Mouse (Mus musculus) erythroid progenitor cell, adult 5-6 weeks (primary cell): ENCODE measurements around the gene Acat2. TPM values are rescaled to one million over a fixed set of nuclear protein-coding genes. Genes with fewer than 3 reads are reported as not detected.
A peak's percentile ranks its signal among the peaks of the same experiment; 100 is the strongest.
"Not testable (repeated sequence)": the region's sequence is repeated elsewhere in the genome, so short reads cannot be mapped to it uniquely, and the experiment has no call there.

Source experiments
- ATAC-seq: replicated peaks from 2 replicates; pipeline ENCODE4 v1.8.0; 2016; ENCODE audit warnings: moderate number of reproducible peaks, mild to moderate bottlenecking, moderate TSS enrichment, inconsistent platforms; ENCODE audit not compliant: poor library complexity, low FRiP score, severe bottlenecking
- total RNA-seq, 2 experiments: library from RNA; stranded (forward) in 1 of 2; stranded (reverse) in 1 of 2; fragments of 150-400 nt in 1 of 2; fragments of 186-747, 209-891 nt in 1 of 2; gene quantifications; 2 replicates each; pipeline versions ENCODE4 v1.2.3 to v1.2.4; 2015 to 2017; ENCODE audit warnings: low replicate concordance in 2 of 2

The Acat2 gene
- total RNA-seq (2015; ENCODE audit: low replicate concordance) (3.2 and 17.2 TPM in 2 replicates), total RNA-seq (2017; ENCODE audit: low replicate concordance) (3.9 and 7.3 TPM in 2 replicates)

- peak; percentile 97 for ATAC-seq
Measured at GRCm38 (mm10) chr17:12960331-12960873, at the start of gene Acat2. TSS of gene Acat2 (minus strand) at chr17:12960747.

- peak; percentile 53 for ATAC-seq
Measured at GRCm38 (mm10) chr17:13009887-13010286, 49.3 kb upstream of the Acat2 start.

GRCm38 (mm10) chr17:13008528-13008927 lies 48.0 kb upstream of the Acat2 start:
- no peak for ATAC-seq

DNA sequence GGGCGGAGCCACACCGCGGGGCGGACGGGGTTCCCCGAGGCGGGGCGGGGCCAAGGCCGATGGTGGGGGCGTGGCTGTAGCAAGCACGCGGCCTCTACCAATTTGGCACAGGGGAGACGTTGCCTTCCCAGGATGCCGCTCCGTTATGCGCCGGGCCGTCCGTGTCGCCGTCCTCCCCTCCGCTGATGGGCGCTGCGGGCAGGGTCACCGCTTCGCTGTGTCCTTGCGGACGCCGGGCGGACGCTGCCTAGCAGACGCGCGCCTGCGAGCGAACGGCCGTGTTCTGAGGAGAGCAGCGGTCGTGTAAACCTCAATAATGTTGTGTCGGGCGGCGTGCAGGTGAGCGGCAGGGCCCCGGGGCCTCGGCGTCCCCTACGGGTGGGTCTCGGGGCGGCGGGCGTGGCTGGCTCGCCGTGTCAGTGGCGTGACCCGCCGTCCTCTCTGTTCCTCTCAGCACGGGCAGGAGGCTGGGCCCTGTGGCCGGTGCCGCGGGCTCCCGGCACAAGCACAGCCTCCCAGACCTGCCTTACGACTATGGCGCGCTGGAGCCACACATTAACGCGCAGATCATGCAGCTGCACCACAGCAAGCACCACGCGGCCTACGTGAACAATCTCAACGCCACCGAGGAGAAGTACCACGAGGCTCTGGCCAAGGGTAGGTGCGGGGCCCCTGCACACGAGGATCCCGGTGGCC lies 47.3 kb upstream of the Acat2 start:
- peak; percentile 97 for ATAC-seq

DNA sequence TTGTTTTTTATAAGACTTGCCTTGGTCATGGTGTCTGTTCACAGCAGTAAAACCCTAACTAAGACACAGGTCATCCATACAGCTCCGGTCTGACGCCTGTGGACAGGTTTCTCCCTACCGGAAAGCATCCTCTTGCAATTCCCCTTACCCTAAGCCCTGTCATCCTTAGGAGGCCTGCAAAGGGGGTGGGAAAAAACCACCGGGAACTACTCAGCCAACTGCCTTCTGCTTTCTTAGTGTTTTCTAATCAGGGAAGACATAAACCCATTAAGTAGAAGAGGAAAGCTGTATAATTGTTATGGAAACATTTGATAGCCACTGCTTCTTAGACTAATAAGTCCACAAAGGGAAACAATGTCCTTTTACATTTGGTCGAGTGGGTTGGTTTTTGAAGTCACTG lies 46.4 kb upstream of the Acat2 start:
- no peak for ATAC-seq

DNA sequence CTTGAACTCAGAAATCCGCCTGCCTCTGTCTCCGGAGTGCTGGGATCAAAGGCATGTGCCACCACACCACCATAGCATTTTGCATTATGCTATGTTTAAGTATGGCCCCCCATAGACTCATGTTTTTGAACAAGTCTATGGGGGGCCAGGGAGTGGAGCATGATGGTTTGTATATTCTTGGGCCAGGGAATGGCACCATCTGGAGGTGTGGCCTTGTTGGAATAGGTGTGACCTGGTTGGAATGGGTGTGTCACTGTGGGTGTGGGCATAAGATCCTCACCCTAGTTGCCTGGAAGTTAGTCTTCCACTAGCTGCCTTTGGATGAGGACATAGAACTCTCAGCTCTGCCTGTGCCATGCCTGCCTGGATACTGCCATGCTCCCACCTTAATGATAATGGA lies 46.0 kb upstream of the Acat2 start, which contains the start of gene Sod2:
Sod2 (plus strand) TSS at position 301 of the 400 bp plus-strand sequence.
- not testable (repeated sequence) for ATAC-seq

DNA sequence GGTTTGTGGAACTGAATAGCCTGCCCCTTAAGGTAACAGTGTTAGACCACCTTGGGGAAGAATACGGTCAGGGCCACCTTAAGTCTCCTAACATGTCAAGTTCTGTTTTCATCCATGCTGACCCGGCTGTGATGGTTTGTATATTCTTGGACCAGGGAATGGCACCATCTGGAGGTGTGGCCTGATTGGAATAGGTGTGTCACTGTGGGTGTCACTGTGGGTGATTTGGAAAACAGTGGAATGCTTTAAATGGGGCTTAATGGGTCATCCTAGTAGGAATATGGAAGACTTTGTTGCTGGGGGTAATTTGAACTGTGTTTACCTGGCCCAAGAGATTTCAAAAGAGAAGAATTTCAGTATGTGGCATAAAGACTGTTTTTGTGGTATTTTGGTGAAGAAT lies 43.9 kb upstream of the Acat2 start:
- ATAC-seq, result not testable (repeated sequence)

DNA sequence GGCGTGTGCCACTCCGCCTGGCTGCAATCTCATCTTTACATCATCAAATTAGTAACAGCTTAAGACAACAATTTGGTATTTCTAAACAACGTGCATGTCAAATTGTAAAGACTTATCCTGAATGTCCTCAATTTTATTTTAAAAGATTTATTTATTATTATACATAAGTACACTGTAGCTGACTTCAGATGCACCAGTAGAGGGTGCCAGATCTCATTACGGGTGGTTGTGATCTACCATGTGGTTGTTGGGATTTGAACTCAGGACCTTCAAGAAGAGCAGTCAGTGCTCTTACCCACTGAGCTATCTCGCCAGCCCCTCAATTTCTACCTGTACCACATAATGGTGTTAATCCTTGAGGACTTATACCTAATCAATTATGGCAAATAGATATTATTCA lies 41.7 kb upstream of the Acat2 start:
- not testable (repeated sequence) for ATAC-seq

- ATAC-seq, result no peak
Measured at GRCm38 (mm10) chr17:12999069-12999468, 38.5 kb upstream of the Acat2 start.

GRCm38 (mm10) chr17:12997890-12998289 lies 37.3 kb upstream of the Acat2 start:
- no peak for ATAC-seq

DNA sequence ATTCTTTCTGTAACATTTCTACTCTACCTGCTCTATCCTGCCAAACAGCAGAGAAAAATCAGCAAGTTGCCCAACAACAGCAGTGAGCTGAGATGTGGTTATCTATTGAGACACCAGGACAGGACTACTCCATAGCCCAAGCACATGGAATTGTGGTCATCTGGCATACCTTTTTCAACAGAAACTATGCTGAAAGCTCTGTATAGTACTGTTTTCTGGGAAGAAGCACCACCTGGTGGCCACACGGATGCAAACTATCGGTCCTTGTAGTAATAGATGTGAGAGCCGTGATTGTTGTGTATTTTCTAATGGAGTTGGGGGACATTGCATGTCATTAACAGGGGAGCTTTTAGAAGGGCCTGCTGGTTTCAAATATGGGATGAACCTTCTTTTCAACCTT lies 35.8 kb upstream of the Acat2 start:
- no peak for ATAC-seq

DNA sequence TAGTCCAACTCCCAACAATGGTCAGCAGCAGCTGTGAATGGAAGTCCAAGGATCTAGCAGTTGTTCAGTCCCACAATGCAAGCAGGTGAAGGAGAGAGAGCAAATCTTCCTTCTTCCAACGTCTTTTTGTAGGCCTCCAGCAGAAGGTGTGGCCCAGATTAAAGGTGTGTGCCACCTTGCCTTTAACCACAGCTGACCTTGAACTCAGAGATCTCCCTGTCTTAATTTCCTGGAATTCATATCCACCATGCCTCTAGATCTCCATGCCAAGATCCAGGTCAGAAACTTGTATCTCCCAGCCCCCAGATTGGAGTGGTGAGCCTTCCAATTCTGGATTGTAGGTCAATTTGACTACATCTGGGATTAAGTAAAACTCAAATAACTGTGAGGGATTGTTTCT lies 33.5 kb upstream of the Acat2 start, which contains the start of gene Wtap:
Wtap (minus strand) TSS at position 101 of the 400 bp plus-strand sequence.
- no peak for ATAC-seq

DNA sequence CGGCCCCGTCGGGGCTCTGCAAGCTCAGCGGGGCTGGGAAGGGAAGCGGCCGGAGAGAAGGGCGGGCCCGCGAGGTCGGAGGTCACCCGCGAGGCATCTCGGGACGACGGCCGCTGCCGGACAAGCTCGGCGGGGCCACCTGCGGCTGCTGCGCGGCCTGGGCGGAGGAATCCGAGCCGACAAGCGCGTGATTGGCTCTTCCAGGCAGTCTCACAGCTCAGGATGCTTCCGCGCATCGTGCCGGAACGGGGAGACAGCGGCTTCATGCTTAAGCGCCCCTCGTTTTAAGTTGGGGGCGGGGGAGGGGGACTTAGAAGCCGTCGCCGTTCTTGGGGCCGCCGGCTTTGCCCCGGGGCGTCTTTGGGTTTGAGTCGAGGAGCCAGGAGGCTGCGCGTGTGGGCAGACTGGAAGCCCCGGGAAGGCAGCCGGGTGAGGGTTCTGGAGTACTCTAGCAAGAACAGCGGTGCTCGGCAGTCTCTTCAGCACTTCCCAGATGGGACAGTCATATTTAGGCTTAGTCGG lies 32.0 kb upstream of the Acat2 start:
- peak; percentile 92 for ATAC-seq

DNA sequence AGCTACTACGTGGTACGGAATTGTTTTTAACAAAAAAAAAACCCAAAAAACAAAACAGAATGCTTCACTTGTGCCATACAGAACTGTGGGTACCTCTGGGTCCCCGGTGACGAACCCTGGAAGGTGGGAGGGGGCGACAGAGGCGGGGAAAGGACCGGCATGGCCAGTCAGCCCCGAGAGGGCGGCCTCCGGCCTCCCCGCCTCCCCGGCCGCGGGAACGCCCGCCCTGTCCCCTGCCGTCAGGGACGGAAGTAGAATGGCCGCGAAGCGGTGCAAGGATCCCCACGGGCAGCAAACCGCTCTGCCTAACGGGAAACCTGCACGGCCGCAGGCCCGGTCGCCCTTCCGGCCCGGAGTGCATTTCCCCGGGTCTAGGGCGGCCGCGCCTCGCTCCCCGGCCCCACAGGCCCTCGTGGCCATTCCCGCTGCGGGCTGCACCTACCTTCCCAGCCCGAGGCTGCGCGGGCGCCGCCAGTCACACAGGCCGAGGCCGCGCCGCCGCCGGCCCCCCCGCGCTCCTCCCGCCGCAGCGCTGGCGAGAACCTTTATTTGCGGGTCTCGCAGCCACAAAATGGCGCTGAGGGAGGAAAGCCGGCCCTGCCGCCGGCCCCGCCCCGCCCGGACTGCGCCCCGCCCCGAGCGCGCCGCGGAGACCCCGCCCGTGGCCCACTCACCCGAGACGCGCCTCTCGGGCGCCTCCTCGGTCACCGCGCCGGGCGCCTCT lies 31.2 kb upstream of the Acat2 start:
- peak; percentile 78 for ATAC-seq

DNA sequence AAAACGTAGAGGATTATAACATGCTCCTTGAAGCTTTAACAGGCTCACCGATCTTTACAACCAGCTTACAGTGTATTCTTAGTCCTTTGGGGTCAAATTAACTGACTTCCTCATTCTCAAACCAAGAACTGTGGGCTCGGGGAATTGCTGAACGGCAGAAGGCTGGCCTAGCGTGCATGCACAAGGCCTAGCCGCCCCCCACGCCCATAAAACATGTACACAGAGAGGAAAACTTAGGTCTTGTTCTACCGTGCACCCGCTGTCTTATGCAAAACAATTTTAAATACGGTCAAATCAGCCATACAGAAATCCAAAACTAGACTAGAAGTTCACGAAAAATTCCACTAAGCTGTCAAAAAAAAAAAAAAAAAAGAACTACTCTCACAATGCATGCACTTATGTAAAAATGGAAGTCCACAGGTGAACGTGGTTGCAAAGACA lies 30.7 kb upstream of the Acat2 start:
- 0 out of 2 replicates have a peak, but pooled peaks have one; percentile 28 for ATAC-seq

- no peak for ATAC-seq
Measured at GRCm38 (mm10) chr17:12990567-12991145, 30.1 kb upstream of the Acat2 start.

GRCm38 (mm10) chr17:12988096-12988495 lies 27.5 kb upstream of the Acat2 start:
- ATAC-seq, result not testable (repeated sequence)

- ATAC-seq, result no peak
Measured at GRCm38 (mm10) chr17:12983988-12984387, 23.4 kb upstream of the Acat2 start.

- no peak for ATAC-seq
Measured at GRCm38 (mm10) chr17:12978546-12978945, 18.0 kb upstream of the Acat2 start.

DNA sequence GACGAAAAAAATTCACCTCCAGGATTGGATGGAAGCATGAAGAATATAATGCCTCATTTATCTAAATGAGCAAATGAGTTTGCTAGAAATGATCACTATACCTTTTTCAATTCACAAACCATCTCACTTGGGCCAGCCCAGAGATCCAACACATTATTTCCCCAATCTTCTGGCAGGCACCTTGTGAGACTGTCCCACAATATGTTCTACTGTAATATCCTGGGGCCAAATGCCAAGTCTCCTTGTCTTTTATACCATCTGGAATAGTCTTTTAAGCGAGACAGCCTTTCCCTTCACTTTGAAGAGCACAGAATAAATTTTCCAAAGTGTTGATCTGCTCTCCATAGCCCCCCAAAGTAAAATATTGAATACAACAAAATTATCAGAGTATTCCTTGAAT lies 13.3 kb upstream of the Acat2 start:
- ATAC-seq, result no peak
